Mouse (Mus musculus) forebrain, postnatal 0 days (tissue): Measurements from ENCODE around the gene Wfdc3. TPM values are rescaled to one million over a fixed set of nuclear protein-coding genes. Genes with fewer than 3 reads are reported as not detected.

ENCODE experiments used
- ATAC-seq: fragments of 200-750 bp; cut with Nextera tagmentation; 2 replicates; pipeline ENCODE4 v1.8.0; 2017; ENCODE audit warnings: mild to moderate bottlenecking, moderate library complexity
- DNase-seq: peaks from one replicate; pipeline ENCODE4 v3.0.0-alpha.2; 2015
- H3K27ac ChIP-seq: fragments of 300-500 bp; sonication (generic); 2 replicates; pipeline ENCODE4 v1.5.1; 2014; ENCODE audit warnings: low read depth, mild to moderate bottlenecking, antibody characterized with exemption, low read length, moderate library complexity, mixed read lengths
- H3K27me3 ChIP-seq: fragments of 300-500 bp; sonication (generic); 2 replicates; pipeline ENCODE4 v1.6.1; 2014; ENCODE audit warnings: mild to moderate bottlenecking, low read length, mixed read lengths; ENCODE audit not compliant: insufficient read depth
- H3K36me3 ChIP-seq: fragments of 300-500 bp; sonication (generic); 2 replicates; pipeline ENCODE4 v1.6.1; 2014; ENCODE audit warnings: mild to moderate bottlenecking, moderate library complexity; ENCODE audit not compliant: insufficient read depth
- H3K4me1 ChIP-seq: fragments of 300-500 bp; sonication (generic); 2 replicates; pipeline ENCODE4 v1.6.1; 2014; ENCODE audit warnings: antibody characterized with exemption; ENCODE audit not compliant: insufficient read depth
- H3K4me2 ChIP-seq: fragments of 300-500 bp; sonication (generic); 2 replicates; pipeline ENCODE4 v1.6.1; 2014; ENCODE audit warnings: low read depth, mild to moderate bottlenecking, moderate library complexity
- H3K4me3 ChIP-seq: fragments of 300-500 bp; sonication (generic); 2 replicates; pipeline ENCODE4 v1.5.1; 2014; ENCODE audit warnings: low read depth, low read length, mixed read lengths
- H3K9ac ChIP-seq: fragments of 300-500 bp; sonication (generic); 2 replicates; pipeline ENCODE4 v1.6.1; 2014; ENCODE audit warnings: mild to moderate bottlenecking
- H3K9me3 ChIP-seq: fragments of 300-500 bp; sonication (generic); 2 replicates; pipeline ENCODE4 v1.6.1; 2016; ENCODE audit warnings: low read length
- CTCF ChIP-seq: sonication (generic); IDR thresholded peaks from 2 replicates; pipeline ENCODE4 v1.5.1; 2016; ENCODE audit warnings: antibody characterized with exemption, control low read depth, low read depth
- WGBS: fragments of 180-500 bp; shearing (Covaris S2); extraction: QIAGEN DNeasy Blood & Tissue Kit; methylation state at CpG from one replicate; pipeline ENCODE4 v1.1.7; 2014; 5-methylcytosine and 5-hydroxymethylcytosine counted together
- polyA plus RNA-seq: library from polyadenylated mRNA; unstranded; fragments of >200 nt; fragmentation: Nextera tagmentation; extraction: Ambion mirVana; gene quantifications from 2 replicates; pipeline ENCODE4 v1.2.1, GENCODE M21; 2015
- total RNA-seq: library from RNA; depleted of rRNA; stranded (reverse); fragments of >200 nt; gene quantifications from 2 replicates; pipeline ENCODE4 v1.2.3, GENCODE M21; 2014

Gene Wfdc3
- total and polyA plus RNA-seq, 2 experiments from 2014 or later = 0.81 to 1.1 TPM

- Histone ChIP-seq H3K9me3 (no peaks in the 10 kb centered on the region), H3K9ac (no peak overlapping the region), H3K4me2 (no peak overlapping the region), H3K4me3 (no peak overlapping the region), H3K4me1 (peaks cover 4% of the 10 kb centered on the region), H3K27me3 (no peaks in the 10 kb centered on the region), H3K36me3 (0 out of 2 replicates have a peak, but pooled peaks cover 2% of the 10 kb centered on the region), H3K27ac (no peak overlapping the region)
- WGBS = 81% methylated on average over 7 of the region's 7 CpGs
- peak; percentile 41 for TF ChIP-seq CTCF
- no peak for ATAC-seq
- DNase-seq = no peak
Observed at GRCm38 (mm10) chr2:164783926-164784581, 38.3 kb upstream of the Wfdc3 start.

- DNase-seq (no peak), ATAC-seq (no peak)
- Histone ChIP-seq H3K9ac (no peak overlapping the region), H3K27ac (no peak overlapping the region), H3K4me1 (peaks cover 4% of the 10 kb centered on the region), H3K27me3 (no peaks in the 10 kb centered on the region), H3K4me2 (no peak overlapping the region), H3K36me3 (no peaks in the 10 kb centered on the region), H3K4me3 (no peak overlapping the region), H3K9me3 (no peaks in the 10 kb centered on the region)
- WGBS = 78% methylated on average over 4 of the region's 4 CpGs
- no peak for TF ChIP-seq CTCF
Observed at GRCm38 (mm10) chr2:164781876-164782275, 36.1 kb upstream of the Wfdc3 start.

GRCm38 (mm10) chr2:164779481-164780086 lies 33.9 kb upstream of the Wfdc3 start, which contains the start of gene Tnnc2:
Tnnc2 (minus strand) TSS chr2:164779967.
- H3K4me2 ChIP-seq = no peak within 1 kb of the TSS
- no peak for ATAC-seq
- H3K9me3 ChIP-seq = no peaks in the 10 kb centered on the region
- no peaks in the 10 kb centered on the region for H3K4me1 ChIP-seq
- no peak within 1 kb of the TSS for H3K27ac ChIP-seq
- no peak within 1 kb of the TSS for H3K4me3 ChIP-seq
- no peak for TF ChIP-seq CTCF
- no peaks in the 10 kb centered on the region for H3K27me3 ChIP-seq
- no peaks in the 10 kb centered on the region for H3K36me3 ChIP-seq
- 73% methylated on average over 8 of the region's 8 CpGs for WGBS
- H3K9ac ChIP-seq = no peak within 1 kb of the TSS
- no peak for DNase-seq

- no peak for TF ChIP-seq CTCF
- no peaks in the 10 kb centered on the region for H3K36me3 ChIP-seq
- no peaks in the 10 kb centered on the region for H3K4me1 ChIP-seq
- DNase-seq = no peak
- no peak for ATAC-seq
- WGBS = 82% methylated on average over 7 of the region's 7 CpGs
- no peak overlapping the region for H3K4me2 ChIP-seq
- H3K27me3 ChIP-seq = no peaks in the 10 kb centered on the region
- H3K9me3 ChIP-seq = no peaks in the 10 kb centered on the region
- H3K4me3 ChIP-seq = no peak overlapping the region
- no peak overlapping the region for H3K9ac ChIP-seq
- H3K27ac ChIP-seq = no peak overlapping the region
Observed at GRCm38 (mm10) chr2:164778809-164779208, 33.1 kb upstream of the Wfdc3 start.

GRCm38 (mm10) chr2:164778015-164778287 lies 32.2 kb upstream of the Wfdc3 start:
- Histone ChIP-seq H3K27ac (no peak overlapping the region), H3K4me2 (no peak overlapping the region), H3K36me3 (no peaks in the 10 kb centered on the region), H3K9me3 (no peaks in the 10 kb centered on the region), H3K4me3 (no peak overlapping the region), H3K27me3 (no peaks in the 10 kb centered on the region), H3K4me1 (no peaks in the 10 kb centered on the region), H3K9ac (no peak overlapping the region)
- ATAC-seq (no peak), DNase-seq (no peak)
- no peak for TF ChIP-seq CTCF
- 96% methylated on average over 11 of the region's 11 CpGs for WGBS

GRCm38 (mm10) chr2:164777246-164778014 lies 31.7 kb upstream of the Wfdc3 start:
- no peak for ATAC-seq
- no peak for DNase-seq
- Histone ChIP-seq H3K36me3 (no peaks in the 10 kb centered on the region), H3K9me3 (no peaks in the 10 kb centered on the region), H3K4me1 (no peaks in the 10 kb centered on the region), H3K4me3 (no peak overlapping the region), H3K4me2 (no peak overlapping the region), H3K27ac (no peak overlapping the region), H3K27me3 (no peaks in the 10 kb centered on the region), H3K9ac (no peak overlapping the region)
- no peak for TF ChIP-seq CTCF
- WGBS = 80% methylated on average over 30 of the region's 30 CpGs

GRCm38 (mm10) chr2:164776801-164777200 lies 31.1 kb upstream of the Wfdc3 start:
- Histone ChIP-seq H3K36me3 (no peaks in the 10 kb centered on the region), H3K4me2 (no peak overlapping the region), H3K9ac (no peak overlapping the region), H3K9me3 (no peaks in the 10 kb centered on the region), H3K27ac (no peak overlapping the region), H3K4me1 (no peaks in the 10 kb centered on the region), H3K27me3 (no peaks in the 10 kb centered on the region), H3K4me3 (no peak overlapping the region)
- ATAC-seq (no peak), DNase-seq (no peak)
- no peak for TF ChIP-seq CTCF
- WGBS = 71% methylated on average over 17 of the region's 17 CpGs
